Mouse (Mus musculus) megakaryocyte, embryonic 14.5 days (primary cell): ENCODE measurements around the gene Prpf38a.

Experiments
- FLI1 ChIP-seq: IDR thresholded peaks from 2 replicates; pipeline ENCODE4 v1.6.1; 2012; ENCODE audit warnings: low read length, inconsistent platforms, mixed read lengths
- GATA1 ChIP-seq: IDR thresholded peaks from 3 replicates; pipeline ENCODE4 v1.6.1; 2012; ENCODE audit warnings: mixed read lengths, low read length, inconsistent platforms, borderline replicate concordance

DNA sequence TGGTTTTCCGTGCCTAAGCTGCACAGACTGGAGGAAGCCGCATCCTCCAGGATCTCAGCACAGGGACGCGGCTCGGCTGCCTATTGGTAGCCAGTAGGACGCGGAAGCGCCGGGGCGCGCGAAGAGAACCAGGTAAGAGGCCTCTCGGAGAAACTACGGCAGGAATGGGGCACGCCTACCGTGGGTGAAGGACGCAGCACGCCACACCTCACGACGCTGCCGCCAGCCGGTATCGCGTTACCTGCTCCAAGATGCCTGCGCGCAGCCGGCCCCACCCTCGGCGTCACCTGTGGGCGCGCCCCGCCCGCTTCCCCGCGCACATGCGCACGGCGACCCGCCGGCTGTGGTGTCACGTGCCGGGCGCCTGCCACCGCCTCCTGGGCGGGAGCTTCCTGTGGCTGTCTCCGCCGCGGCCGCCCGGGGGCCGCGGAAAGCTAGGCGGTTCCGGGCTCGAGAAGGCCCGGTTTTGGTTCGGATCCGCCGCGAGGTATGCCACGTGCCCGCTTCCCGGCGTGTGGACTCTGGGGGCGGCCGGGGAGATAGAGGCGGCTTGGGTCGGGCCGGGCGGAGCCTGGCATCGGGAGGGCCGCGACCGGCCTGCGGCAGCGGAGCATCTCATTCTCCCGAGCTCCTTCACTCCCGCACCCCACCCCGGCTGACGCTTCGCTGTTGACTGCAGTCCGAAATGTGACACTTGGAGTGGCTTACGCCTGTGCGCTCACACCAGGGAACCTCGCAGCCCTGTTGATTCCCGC is 40.6 kb upstream of the Prpf38a start, which contains the start of gene Cc2d1b:
- TF ChIP-seq GATA1 (no peak), FLI1 (0 out of 2 replicates have a peak, but pooled peaks have one; percentile 8)
